Mouse (Mus musculus) layer of hippocampus, postnatal 25 days (tissue): ENCODE results near the gene Naxe. TPM values are rescaled to one million over a fixed set of nuclear protein-coding genes. Genes with fewer than 3 reads are reported as not detected.

Source experiments
- DNase-seq, 2 experiments: peaks; one replicate each; pipeline ENCODE4 v3.0.0; 2022; ENCODE audit warnings: mixed read lengths in 2 of 2, low spot score in 1 of 2; ENCODE audit errors: extremely low spot score in 1 of 2
- total RNA-seq, 2 experiments: library from RNA; stranded (reverse); gene quantifications; 2 replicates each; pipeline ENCODE4 v1.2.3; 2021

The Naxe gene
- total RNA-seq, 2 experiments from 2014 or later = 80.8 to 84.2 TPM

GRCm38 (mm10) chr3:88071783-88072182 lies 13.5 kb upstream of the Naxe start:
- DNase-seq = peak; percentile 86 to 97

- DNase-seq = no peak
Observed at GRCm38 (mm10) chr3:88068386-88068785, 10.1 kb upstream of the Naxe start.

- DNase-seq = no peak
Observed at GRCm38 (mm10) chr3:88057030-88057429, 1.3 kb downstream of the Naxe start.

- no peak for DNase-seq
Observed at GRCm38 (mm10) chr3:88049532-88049931, 8.8 kb downstream of the Naxe start.

- peak; percentile 67 to 76 for DNase-seq
Observed at GRCm38 (mm10) chr3:88042661-88043421, 15.5 kb downstream of the Naxe start, which contains the start of gene Gpatch4. TSS of gene Gpatch4 (plus strand) at chr3:88043108.

- DNase-seq = no peak
Observed at GRCm38 (mm10) chr3:88035561-88036293, 22.6 kb downstream of the Naxe start.

GRCm38 (mm10) chr3:88033506-88033905 lies 24.8 kb downstream of the Naxe start:
- DNase-seq = no peak

- DNase-seq = no peak
Observed at GRCm38 (mm10) chr3:88030608-88031395, 27.5 kb downstream of the Naxe start.

GRCm38 (mm10) chr3:88027434-88028186 lies 30.7 kb downstream of the Naxe start, which contains the start of gene Hapln2:
TSS of gene Hapln2 (minus strand) at chr3:88027583.
- peak in 1 of 2 experiments; percentile 16 for DNase-seq

- no peak for DNase-seq
Observed at GRCm38 (mm10) chr3:88026823-88027222, 31.5 kb downstream of the Naxe start.

GRCm38 (mm10) chr3:88023192-88024074 lies 34.9 kb downstream of the Naxe start:
- DNase-seq = no peak

GRCm38 (mm10) chr3:88022322-88023191 lies 35.7 kb downstream of the Naxe start:
- peak; percentile 34 to 66 for DNase-seq

GRCm38 (mm10) chr3:88010634-88011265 lies 47.5 kb downstream of the Naxe start:
- DNase-seq = no peak

Other genes starting within 250 kb of the Naxe start
- gene Pear1, start 234.2 kb downstream of the Naxe start, total RNA-seq = 10 to 100 TPM; 11.1 TPM
- gene Sh2d2a, start 211.7 kb downstream of the Naxe start, total RNA-seq = not detected
- gene Prcc, start 172.9 kb downstream of the Naxe start, total RNA-seq = 10 to 100 TPM; 60.5 to 63.5 TPM
- 100 to 1,000 TPM; 134 to 145 TPM for gene Hdgf, start 152.2 kb downstream of the Naxe start, total RNA-seq
- gene Mrpl24, start 139.0 kb downstream of the Naxe start, total RNA-seq = 10 to 100 TPM; 52.8 to 54.1 TPM
- gene Isg20l2, start 128.2 kb downstream of the Naxe start, total RNA-seq = 10 to 100 TPM; 14.7 to 17.1 TPM
- 10 to 100 TPM; 17.9 to 22.5 TPM for gene Rrnad1, start 127.8 kb downstream of the Naxe start, total RNA-seq
- 1 to 10 TPM; 2.2 to 2.3 TPM for gene Crabp2, start 109.8 kb downstream of the Naxe start, total RNA-seq
- gene Nes, start 87.4 kb downstream of the Naxe start, total RNA-seq = 1 to 10 TPM; 4.6 to 5.5 TPM
- gene Bcan, start 58.3 kb downstream of the Naxe start, total RNA-seq = 100 to 1,000 TPM; 329 to 388 TPM
- 10 to 100 TPM in 1 of 2 experiments, 1 to 10 TPM in 1; 7.3 to 12.0 TPM for gene Hapln2, start 30.9 kb downstream of the Naxe start, total RNA-seq
- 10 to 100 TPM; 14.9 to 15.7 TPM for gene Gpatch4, start 15.4 kb downstream of the Naxe start, total RNA-seq
- not detected for gene Ttc24, start 19.8 kb upstream of the Naxe start, total RNA-seq
- under 1 TPM; 0.42 to 0.52 TPM for gene Iqgap3, start 23.5 kb upstream of the Naxe start, total RNA-seq
- 100 to 1,000 TPM; 179 to 212 TPM for gene Mef2d, start 83.9 kb upstream of the Naxe start, total RNA-seq
- not detected for gene Rhbg, start 196.2 kb upstream of the Naxe start, total RNA-seq
- gene Gm38392, start 228.7 kb upstream of the Naxe start, total RNA-seq = not detected
- gene Tsacc, start 238.5 kb upstream of the Naxe start, total RNA-seq = 10 to 100 TPM in 1 of 2 experiments, 1 to 10 TPM in 1; 3.2 to 10.5 TPM
- gene Cct3, start 238.6 kb upstream of the Naxe start, total RNA-seq = 100 to 1,000 TPM; 165 to 199 TPM